Mouse (Mus musculus) kidney, postnatal 14 days (tissue): ENCODE results near the gene Per1.
A peak's percentile ranks its signal among the peaks of the same experiment; 100 is the strongest.
"Not testable (repeated sequence)": the region's sequence is repeated elsewhere in the genome, so short reads cannot be mapped to it uniquely, and the experiment has no call there.

Source experiments
- DNase-seq: peaks from one replicate; pipeline ENCODE4 v3.0.0; 2022; ENCODE audit warnings: mixed read lengths

Per1 gene

DNA sequence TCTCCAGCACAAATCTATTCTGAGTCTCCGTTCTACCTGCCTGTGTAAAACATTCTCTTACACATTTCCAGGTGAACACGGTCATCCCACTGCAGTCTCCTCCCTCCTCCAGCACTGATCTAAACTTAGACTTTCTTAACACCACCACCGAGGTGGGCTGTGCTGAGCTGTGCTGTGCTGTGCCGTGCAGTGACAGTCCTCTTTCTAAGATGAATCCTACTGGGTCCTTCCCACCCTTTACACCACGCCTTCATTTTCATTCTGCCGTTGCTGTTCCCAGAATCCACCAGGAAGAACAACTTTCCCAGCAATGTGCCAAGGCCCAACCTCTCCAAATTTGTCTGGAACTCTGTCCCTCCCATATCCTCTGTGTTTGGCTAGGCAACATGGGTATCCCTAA, 8.6 kb upstream of the Per1 start:
- no peak for DNase-seq

DNA sequence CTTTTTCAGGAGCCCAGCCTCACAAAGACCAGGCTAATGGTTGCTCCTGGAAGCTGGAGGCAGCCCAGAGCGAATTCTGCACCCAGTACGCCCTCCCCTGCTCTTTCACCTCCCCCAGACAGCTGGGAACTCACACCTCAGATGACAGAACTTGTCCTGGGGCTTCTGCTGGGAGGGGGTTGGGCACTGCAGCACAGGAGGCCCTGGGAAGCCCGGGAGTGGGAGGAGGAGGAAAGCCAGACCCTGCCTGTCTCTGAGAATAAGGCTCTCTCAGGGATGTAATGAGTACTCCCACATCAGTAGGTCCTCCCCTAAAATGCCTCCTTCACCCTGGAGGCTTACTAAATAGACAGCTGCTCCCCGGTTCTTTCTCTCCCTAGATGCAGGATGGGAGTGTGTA, 7.9 kb upstream of the Per1 start:
- peak; percentile 33 for DNase-seq

DNA sequence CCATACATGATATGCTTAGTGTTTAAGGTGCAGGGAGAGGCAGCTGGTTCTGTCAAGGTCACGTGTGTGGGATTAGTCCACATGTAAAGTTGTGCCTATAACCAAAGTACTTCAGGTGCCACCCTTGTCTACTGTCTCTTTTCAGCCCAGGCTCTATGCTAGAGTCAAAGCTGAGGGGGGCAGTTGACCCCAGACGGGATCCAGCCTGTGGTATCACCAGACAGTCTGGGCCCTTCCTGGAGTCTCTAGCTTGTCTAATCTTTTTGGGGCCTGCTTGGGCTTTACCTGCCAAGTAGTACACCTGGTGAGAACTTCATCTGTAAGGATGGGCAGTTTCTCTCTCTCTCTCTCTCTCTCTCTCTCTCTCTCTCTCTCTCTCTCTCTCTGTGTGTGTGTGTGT, 7.4 kb upstream of the Per1 start:
- no peak for DNase-seq

DNA sequence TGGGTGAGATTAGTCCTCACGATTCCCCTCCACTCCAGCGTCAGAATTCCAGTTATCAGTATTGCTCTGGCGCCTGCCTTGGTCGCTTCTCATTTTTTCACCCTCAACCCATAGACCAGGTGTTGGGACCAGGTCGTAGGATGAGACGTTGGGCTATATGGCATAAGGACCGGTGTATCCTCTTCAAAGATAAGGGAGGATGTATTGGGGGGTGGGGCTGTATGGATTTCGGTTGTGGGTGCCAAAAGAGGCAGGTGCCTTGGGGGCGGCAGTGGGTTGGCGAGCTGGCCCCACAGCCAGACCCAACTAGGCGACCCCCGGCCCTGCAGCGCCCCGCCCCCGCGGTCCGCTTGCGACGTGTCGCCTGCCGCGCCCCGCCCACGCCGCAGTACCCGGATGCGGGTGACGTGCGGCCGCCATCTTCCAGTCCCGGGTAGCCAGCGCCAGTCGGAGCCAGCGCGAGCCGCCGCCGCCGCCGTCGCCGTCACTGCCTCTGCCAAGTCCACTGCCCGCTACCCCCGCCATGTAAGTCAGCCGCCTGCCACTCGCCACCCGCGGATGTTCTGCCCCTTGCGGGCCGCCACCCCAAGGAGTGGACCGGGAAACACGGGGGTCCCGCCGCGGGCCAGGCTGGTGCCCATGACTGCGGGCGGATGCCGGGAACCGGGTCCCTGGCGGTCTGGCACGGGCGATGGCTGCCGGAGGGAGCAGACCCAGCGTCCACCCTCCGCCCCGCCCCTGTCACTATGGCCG, 6.7 kb upstream of the Per1 start, which contains the start of gene Vamp2:
Gene Vamp2, plus strand, starts transcription at position 388 of the 753 bp plus-strand sequence.
- DNase-seq, result peak; percentile 94

DNA sequence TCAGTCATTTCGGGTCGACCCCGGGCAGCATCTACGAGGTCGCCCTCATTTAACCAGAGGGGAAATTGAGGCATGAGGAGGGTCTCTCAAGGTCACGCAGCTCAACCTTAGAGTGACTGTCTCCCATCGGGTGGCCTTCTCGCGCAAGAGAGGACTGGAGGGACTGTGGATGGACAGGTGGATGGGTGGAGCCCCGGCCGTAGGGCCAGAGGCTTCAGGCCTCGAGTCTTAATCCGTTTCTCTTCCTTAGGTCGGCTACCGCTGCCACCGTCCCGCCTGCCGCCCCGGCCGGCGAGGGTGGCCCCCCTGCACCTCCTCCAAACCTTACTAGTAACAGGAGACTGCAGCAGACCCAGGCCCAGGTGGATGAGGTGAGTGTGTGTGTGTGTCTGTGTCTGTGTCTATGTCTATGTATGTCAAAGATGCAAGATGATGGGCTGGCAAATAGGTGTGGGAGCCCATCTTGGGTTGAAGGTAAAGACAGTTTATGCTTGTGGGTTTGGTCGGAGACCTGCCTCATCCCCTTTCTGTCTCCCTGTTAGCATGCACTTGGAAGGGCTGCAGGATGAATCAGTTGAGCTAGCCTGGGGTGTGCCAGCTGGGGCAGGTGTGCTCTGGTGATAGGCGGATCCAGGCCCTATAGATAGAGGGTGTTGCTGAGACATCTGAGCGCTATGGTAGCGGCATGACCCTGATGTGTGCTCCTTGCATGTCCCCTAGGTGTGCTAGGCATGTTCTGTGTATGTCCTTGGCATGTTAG, 6.0 kb upstream of the Per1 start:
- no peak for DNase-seq

DNA sequence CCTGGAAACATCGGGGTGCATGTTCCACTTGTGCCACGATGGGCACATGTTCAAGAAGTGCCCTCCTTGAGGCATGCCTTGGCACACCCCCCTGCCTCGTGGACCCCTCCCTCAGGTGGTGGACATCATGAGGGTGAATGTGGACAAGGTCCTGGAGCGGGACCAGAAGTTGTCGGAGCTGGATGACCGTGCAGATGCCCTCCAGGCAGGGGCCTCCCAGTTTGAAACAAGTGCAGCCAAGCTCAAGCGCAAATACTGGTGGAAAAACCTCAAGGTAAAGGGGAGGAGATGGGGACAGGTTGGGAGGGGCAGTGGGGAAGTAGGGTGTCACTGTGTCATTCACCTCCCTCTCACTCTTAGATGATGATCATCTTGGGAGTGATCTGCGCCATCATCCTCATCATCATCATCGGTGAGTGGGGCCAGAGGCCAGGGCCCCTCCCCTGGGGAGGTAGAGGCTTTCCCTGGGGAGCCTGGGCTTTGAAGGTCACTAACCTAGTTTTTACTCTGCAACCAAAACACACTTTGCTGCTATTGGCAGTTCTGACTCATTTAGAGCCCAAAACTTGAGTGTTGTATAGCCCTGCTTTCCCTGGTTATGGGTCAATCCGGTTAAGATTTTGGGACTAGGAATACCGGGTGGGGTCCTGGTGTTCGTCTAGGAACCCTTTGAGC, 5.3 kb upstream of the Per1 start:
- peak; percentile 36 for DNase-seq

DNA sequence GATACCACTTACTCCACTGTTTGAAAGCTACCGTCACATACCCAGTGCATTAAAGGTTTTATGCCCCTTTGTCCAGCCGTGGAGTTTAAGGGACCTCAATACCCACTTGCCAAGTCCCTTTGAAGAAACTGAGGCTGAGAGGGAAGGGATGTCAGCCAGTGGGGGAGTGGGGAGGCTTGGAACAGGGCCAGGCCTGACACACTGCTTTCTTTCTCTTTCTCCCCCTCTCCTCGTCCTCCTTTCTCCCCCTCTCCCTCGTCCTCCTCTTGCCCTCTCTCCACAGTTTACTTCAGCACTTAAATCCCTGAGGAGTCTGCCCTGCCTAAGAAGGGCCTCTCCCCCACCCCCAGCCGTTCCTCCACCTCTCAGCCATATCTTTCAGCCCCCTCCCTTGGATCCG, 4.7 kb upstream of the Per1 start:
- no peak for DNase-seq

DNA sequence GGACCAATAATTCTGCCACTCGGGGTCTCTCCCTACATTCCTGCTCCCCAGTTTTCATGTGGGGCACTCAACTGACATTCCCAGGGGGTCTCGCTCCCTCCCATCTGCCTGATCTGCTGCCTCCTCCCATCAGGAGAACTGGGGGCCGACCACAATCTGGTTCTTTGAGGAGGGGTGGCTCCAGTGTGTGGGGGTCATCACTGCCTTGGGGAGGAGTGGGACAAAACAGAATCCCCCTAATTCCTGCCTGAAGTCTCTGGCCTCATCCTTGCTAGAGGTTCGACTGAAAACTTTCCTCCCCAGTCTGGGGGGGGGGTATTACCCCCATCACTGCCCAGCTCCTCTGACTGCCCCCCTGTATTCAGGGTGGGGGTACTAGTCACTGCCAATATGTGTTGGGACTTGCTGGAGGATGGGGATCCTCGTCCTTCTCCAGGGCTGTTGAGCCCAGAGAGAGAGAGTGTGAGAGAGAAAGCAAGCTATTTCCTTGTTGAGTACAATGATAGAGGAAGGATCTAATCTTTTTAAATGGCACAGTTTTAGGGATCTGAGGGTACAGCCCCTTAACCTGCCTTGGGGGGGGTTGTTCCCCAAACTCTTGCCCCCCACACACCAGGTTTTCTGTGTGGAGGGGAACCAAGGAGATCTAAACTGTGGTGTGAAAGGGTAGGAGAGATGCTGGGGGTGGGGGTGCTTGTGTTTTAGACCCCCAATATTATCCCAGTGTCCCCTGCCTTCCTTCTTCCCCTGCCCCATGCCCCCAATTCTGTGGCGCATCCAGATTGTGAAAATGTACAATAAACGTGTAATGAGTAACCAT, 3.2 kb upstream of the Per1 start:
- DNase-seq, result no peak

DNA sequence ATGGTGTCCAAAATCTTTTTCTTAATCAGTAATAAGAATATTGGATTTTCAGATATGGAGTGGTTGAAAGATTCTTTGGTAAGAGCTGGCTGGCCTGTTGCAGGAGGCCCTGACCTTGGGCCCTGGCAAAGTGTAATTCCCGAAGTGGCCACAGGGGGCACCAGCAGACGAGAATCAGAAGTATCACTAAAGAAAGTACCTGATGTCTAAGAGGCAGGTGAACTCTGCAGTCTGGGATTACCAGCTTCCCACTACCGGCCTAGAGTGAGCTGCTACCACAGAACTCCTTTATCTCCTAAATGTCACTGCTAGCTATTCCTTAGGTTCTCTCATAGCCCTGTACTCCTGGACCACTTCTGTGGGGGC, 2.6 kb upstream of the Per1 start:
- DNase-seq, result peak; percentile 91

DNA sequence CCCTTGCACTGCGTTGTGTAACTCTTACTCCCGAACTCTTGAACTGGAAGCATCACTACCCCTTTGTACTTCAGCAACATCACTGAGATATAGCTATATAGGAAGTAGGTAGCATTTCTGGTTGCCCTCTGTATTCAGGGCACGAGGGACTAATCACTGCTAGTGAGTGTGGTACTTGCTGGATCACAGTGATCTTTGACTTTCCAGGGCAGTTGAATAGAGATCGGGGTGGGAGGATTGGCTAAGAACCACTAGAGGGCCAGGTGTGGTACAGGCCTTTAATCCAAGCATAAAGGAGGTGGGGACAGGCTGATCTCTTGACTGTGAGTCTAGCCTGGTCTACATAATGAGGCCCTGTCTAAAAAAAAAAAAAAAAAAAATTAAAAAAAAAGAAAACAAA, 2.1 kb upstream of the Per1 start:
- no peak for DNase-seq

DNA sequence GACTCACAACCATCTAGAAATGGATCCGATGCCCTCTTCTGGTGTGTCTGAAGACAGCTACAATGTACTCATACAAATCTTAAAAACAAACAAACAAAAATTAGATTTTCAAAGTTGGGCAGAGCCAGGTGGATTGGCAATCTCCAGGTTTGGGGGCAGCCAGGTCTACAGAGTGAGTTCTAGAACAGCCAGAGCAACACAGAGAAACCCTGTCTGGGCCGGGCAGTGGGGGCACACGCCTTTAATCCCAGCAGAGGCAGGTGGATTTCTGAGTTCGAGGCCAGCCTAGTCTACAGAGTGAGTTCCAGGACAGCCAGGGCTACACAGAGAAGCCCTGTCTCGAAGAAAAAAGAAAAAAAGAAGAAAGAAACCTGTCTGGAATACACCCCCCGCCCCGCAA, 1.2 kb upstream of the Per1 start:
- not testable (repeated sequence) for DNase-seq

DNA sequence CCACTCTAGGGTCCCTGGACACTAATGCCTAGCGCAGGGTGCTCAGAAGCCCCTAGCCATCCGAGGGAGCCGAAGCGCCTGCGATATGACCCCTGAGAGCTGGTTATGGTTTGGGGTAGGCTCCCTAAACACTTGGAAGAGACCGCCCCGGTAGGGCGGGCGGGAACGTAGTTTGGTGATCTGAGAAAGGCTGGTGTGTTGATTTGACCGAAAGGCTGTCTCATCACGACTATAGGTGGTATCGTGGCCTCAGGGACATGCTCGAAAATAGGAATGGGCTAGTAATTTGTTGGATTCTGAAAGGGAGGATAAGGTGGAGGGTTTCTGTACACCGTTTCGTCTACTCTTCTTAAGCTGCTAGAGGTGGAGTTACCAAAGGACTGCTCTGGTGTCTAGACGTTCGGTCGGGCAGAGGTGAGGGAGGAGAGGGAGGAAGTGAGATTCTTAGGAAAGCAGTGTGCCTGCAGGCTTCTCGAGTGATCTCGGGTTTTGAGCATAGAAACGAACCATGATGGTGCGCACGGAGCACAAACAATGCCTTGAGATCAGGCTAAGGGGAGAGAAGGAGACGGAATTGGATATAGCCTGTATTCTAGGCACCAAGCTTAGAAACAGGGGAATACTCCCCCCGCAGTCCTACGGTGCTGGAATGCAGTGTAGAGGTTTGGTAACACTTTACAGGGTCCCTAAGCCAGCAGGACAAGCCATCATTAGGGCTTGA, 654 bp downstream of the Per1 start:
- no peak for DNase-seq

DNA sequence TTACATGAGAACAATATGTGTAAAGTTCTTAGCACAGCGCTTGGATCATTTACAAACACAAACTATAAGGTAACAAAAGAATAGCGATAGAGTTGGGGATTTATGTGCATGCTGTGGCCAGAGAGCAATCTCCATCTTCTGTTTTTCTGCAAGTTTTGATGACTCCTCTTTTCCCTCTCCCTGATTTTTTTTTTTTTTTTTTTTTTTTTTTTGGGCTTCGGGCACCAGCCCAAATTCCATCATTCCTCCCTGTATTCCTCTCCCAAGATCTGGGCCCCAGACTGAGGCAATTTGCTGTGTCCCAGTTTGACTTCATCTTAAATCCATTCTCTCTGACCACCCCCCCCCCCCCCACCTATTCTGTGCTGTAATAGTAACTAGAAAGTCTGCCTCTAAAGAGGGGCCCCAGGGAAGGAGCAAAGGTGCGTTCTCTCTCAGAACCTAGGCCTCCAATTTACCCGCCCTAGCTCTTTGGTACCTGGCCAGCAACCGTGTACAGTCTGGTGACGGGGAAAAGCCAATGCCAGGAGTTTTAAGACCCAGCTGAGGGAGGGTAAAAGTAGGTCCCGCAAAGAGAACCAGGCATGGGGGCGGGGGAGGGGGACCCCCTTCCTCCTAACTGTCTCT, 1.5 kb downstream of the Per1 start:
- DNase-seq, result no peak

DNA sequence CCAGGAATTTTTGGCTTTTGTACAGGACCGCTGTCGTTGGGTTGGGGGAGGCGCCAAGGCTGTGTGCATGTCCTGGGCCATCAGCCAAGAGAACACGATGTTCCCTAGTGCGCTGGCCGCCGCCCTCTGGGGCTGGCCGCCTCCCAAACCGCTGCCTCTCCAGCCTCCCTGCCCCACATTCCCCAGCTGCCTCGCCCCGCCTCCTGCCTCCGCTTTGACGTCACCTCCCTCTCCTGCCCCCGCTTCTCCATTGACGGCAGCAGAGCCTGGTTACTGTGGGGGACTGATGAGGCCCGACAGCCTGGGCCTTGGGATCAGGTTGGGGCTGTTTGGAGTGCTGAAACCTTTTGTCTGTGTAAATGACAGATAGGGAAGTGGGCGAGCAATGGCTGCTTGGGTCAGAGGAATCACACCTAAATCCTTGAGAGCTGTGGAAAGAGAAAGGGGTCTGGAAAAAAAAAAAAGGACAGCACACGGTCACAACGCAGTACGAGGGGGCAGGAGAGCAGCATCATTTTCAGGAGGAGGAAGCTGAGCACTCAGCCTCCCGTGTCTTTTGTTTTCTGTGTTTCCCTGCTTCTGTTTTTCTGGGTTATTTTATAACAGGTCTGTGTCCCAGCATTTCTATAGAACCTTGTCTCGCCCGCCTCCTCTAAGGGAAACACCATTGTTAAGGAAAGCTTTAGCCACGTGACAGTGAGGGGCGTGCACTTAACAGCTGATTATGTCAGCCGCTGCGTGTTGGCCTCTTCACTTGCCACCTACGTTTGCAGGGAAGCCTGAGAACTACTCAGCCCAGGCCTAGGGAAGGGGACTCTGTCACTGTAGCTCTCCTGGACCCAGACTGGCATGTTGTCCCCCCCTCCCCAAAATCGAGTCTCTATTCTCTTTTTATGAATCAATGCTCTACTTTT, 2.2 kb downstream of the Per1 start:
- peak; percentile 100 for DNase-seq

DNA sequence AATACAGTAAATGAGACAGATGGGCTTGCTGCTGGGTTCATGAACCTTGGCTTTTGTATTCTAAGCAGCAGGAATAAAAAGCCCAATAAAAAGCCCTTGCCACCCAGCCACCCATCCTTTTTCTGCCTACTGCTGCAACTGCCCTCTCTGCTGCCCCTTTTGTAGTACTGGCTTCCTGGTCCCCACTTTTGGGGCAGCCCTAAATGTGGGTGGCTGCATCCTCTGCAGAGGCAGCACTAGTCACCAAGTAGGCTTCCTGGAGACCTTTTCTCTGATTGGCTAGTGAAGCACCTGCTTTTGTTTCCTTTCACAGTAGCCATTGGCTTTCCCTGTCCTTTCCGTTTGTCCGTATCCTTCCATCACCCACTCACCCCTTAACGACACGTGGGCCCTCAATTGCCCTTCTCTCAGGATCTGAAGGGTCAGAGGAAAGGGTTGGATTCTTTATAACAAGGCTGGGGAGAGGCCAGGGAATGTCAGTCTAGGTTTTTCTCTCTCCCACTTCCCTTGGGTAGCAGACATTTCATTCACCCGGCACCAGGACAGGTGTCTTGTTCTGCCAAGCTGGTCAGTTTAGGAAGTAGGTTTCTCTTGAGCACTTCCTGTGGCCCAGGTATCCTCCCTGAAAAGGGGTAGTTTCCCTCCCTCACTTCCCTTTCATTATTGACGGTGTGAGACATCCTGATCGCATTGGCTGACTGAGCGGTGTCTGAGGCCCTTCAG, 3.2 kb downstream of the Per1 start:
- no peak for DNase-seq

DNA sequence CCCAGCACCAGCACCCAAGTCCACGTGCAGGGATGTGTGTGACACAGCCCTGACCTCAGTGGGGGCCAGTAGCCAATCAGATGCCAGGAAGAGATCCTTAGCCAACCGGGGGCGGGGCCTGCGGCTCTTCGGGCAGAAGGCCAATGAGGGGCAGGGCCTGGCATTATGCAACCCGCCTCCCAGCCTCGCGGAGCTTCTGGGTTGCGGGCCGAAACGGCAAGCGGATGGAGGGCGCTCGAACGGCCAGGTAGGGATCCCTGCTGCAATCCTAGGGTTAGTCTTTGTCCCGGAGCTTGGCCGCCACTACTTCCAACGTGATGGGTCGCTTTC, 3.7 kb downstream of the Per1 start:
- peak; percentile 98 for DNase-seq

DNA sequence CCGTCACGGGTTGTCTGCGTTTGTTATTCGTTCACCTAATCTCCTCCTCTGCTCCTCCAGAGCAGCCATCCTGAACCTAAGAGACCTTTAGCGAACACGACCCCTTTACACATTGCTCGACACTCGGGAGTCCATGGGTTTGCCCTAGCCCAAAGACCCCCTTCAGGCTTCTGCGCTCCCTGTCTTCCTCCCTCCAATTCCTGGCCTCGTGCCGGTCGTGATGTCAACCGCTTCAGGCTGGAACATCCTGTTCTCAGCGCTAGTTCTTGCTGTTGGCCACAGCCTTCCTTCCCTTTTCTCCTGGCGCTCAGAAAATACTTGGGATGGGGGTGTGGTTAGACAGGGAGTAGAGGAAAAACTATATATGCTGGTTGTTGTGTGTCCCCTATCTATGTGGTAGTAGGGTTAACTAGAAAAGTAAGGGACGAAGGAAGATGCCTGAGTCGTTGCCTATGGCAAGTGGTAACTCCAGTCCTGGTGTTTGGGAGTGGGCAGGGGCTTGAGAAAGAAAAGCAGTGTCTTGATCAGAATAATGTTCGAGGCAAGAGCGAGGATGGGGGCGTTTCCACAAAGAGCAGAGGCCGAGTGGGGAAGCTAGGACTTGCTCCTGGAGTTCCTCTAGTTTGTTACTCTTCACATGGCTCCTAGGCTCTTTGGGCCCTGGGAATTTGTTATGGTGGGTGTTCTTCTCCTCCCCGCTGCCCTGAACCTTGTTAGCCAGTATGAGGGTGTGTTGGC, 4.3 kb downstream of the Per1 start:
- DNase-seq, result peak; percentile 92

DNA sequence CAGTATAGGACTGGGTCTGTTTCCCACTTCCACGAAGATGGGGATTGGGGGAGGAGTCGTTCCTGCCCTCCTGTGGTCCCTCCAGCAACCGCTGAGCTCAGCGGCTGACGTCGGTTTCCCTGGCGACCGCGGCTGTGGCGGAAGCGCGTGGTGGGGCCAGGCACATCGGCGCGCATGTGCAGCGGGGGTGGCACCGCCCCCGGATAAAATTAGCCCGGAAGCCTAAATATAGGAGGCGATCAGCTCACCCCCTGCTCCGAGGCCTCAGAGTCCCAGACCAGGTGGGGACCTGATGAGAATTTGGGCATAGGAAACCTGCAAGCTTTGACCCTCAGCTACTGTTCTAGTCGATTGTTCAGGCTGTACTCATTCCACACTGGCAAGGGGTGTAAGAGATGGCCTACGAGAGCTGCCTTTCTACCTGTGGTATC, 4.9 kb downstream of the Per1 start:
- peak; percentile 96 for DNase-seq

DNA sequence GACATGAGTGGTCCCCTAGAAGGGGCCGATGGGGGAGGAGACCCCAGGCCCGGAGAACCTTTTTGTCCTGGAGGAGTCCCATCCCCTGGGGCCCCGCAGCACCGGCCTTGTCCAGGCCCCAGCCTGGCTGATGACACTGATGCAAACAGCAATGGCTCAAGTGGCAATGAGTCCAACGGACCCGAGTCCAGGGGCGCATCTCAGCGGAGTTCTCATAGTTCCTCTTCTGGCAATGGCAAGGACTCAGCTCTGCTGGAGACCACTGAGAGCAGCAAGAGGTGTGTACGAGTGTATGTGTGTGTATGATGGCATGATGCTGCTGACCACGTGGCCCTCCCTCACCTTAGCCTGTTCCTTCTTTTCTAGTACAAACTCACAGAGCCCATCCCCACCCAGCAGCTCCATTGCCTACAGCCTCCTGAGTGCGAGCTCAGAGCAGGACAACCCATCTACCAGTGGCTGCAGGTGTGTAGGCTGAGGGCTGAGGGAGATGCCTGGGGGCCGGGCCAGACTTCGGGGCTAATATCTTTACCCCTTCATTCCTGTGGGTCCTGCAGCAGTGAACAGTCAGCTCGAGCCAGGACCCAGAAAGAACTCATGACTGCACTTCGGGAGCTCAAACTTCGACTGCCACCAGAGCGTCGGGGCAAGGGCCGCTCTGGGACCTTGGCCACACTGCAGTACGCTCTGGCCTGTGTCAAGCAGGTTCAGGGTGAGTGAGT, 5.8 kb downstream of the Per1 start:
- DNase-seq, result no peak
